Mouse (Mus musculus) spleen, adult 12 weeks (tissue): Measurements from ENCODE around the gene Aftph.
A peak's percentile ranks its signal among the peaks of the same experiment; 100 is the strongest.

Experiments used
- DNase-seq: peaks from one replicate; pipeline ENCODE4 v3.0.0; 2022; ENCODE audit warnings: low spot score

Gene Aftph

GRCm38 (mm10) chr11:20646986-20647726 is 94.2 kb downstream of the Aftph start:
- DNase-seq = no peak

GRCm38 (mm10) chr11:20646142-20646541 is 95.2 kb downstream of the Aftph start:
- no peak for DNase-seq

- no peak for DNase-seq
Measured at GRCm38 (mm10) chr11:20645521-20645920, 95.9 kb downstream of the Aftph start.

GRCm38 (mm10) chr11:20644872-20645271 is 96.5 kb downstream of the Aftph start:
- DNase-seq = no peak

- no peak for DNase-seq
Measured at GRCm38 (mm10) chr11:20644166-20644565, 97.2 kb downstream of the Aftph start.

- DNase-seq = no peak
Measured at GRCm38 (mm10) chr11:20643161-20643560, 98.2 kb downstream of the Aftph start.

- DNase-seq = no peak
Measured at GRCm38 (mm10) chr11:20642321-20642720, 99.1 kb downstream of the Aftph start.

GRCm38 (mm10) chr11:20639918-20640447 is 101.4 kb downstream of the Aftph start:
- no peak for DNase-seq

- peak; percentile 77 for DNase-seq
Measured at GRCm38 (mm10) chr11:20638841-20639240, 102.5 kb downstream of the Aftph start.

GRCm38 (mm10) chr11:20637060-20637459 is 104.3 kb downstream of the Aftph start:
- DNase-seq = no peak

- DNase-seq = peak; percentile 50
Measured at GRCm38 (mm10) chr11:20636114-20636513, 105.3 kb downstream of the Aftph start.

- DNase-seq = peak; percentile 14
Measured at GRCm38 (mm10) chr11:20635646-20636045, 105.7 kb downstream of the Aftph start.
